Mouse (Mus musculus) spleen, adult 2 months (tissue): Measurements from ENCODE around the gene Rhobtb3. TPM values are rescaled to one million over a fixed set of nuclear protein-coding genes. Genes with fewer than 3 reads are reported as not detected.
"Not testable (repeated sequence)": the region's sequence is repeated elsewhere in the genome, so short reads cannot be mapped to it uniquely, and the experiment has no call there.

ENCODE experiments used
- DNase-seq, 2 experiments: peaks; one replicate each; pipeline versions ENCODE4 v3.0.0 to v3.0.0-alpha.2; 2012 to 2021; ENCODE audit warnings: low spot score in 2 of 2, low read depth in 1 of 2
- H3K27ac ChIP-seq: fragments of 200-500 bp; 2 replicates; pipeline ENCODE4 v1.5.1; 2012; ENCODE audit warnings: low read length, inconsistent platforms; ENCODE audit not compliant: insufficient read depth
- H3K27me3 ChIP-seq: fragments of 200-500 bp; 2 replicates; pipeline ENCODE4 v1.6.1; 2012; ENCODE audit warnings: mild to moderate bottlenecking, moderate library complexity, low read length, inconsistent platforms; ENCODE audit not compliant: control insufficient read depth, insufficient read depth
- H3K36me3 ChIP-seq: fragments of 200-500 bp; 2 replicates; pipeline ENCODE4 v1.6.1; 2012; ENCODE audit warnings: mild to moderate bottlenecking, low read length, inconsistent platforms; ENCODE audit not compliant: control insufficient read depth, insufficient read depth
- H3K4me1 ChIP-seq: fragments of 200-500 bp; 2 replicates; pipeline ENCODE4 v1.6.1; 2011; ENCODE audit warnings: inconsistent platforms; ENCODE audit not compliant: control insufficient read depth, insufficient read depth, insufficient read length
- H3K4me3 ChIP-seq: fragments of 200-500 bp; 2 replicates; pipeline ENCODE4 v1.5.1; 2011; ENCODE audit warnings: mild to moderate bottlenecking, inconsistent platforms; ENCODE audit not compliant: insufficient read depth, insufficient read length; ENCODE audit errors: extremely low read depth
- CTCF ChIP-seq: fragments of 200-500 bp; IDR thresholded peaks from 2 replicates; pipeline ENCODE4 v1.5.1; 2011; ENCODE audit warnings: mild to moderate bottlenecking, inconsistent platforms; ENCODE audit not compliant: insufficient read depth, insufficient read length, insufficient replicate concordance; ENCODE audit errors: extremely low read depth
- POLR2A ChIP-seq: fragments of 200-500 bp; IDR thresholded peaks from 2 replicates; pipeline ENCODE4 v1.6.1; 2011; ENCODE audit warnings: low read depth, low read length, inconsistent platforms
- WGBS: fragments of 180-500 bp; shearing (Covaris S2); methylation state at CpG from one replicate; pipeline ENCODE4 v1.1.7; 2018; 5-methylcytosine and 5-hydroxymethylcytosine counted together
- polyA plus RNA-seq: library from polyadenylated mRNA; depleted of rRNA; stranded (reverse); fragments of >200 nt; gene quantifications from 2 replicates; pipeline ENCODE4 v1.2.3, GENCODE M21; 2012

The Rhobtb3 gene
- polyA plus RNA-seq, 1 experiment = 1.2 TPM

DNA sequence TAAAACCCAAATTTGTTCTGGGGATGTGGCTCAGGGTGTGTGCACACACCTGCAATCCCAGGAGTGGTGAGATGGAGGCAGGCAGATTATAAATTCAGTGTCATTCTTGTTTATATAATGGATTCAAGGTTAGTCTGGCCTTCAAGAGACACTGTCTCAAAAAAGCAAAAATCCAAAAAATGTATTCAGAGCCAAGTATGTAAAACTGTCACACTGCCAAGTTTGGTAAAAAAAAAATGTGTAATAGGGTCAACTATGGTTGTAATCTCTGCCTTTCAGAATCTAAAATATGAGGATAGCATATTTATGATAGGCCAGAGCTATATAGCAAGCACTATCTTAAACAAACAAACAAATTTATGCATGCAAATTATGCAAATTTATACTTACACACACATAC lies 15.8 kb downstream of the Rhobtb3 start:
- no peak overlapping the region for H3K4me3 ChIP-seq
- H3K4me1 ChIP-seq = no peaks in the 10 kb centered on the region
- no peaks in the 10 kb centered on the region for H3K36me3 ChIP-seq
- DNase-seq = no peak
- no peak overlapping the region for H3K27ac ChIP-seq
- H3K27me3 ChIP-seq = no peaks in the 10 kb centered on the region
- TF ChIP-seq CTCF = no peak
- no peak for TF ChIP-seq POLR2A

DNA sequence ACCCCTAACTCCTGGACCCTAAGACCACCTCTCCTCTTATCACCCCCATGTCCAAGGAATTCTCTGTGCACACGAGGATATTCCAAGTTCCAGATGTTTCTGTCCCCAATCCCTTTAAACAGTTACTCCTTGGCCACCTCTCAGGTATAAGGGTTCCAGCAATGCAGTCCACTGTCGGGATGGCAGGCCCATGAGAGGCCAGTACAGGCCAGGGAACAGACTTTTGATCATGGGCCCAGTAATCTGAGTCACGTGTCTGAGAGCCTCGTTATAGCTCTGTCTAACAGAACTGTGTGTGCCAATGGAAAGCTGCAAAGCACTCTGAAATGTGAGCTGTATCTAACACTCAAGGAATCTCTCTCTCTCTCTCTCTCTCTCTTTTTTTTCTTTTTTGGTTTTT lies 29.6 kb downstream of the Rhobtb3 start:
- WGBS = 85% methylated on average over 4 of the region's 4 CpGs
- no peak for TF ChIP-seq POLR2A
- no peak for TF ChIP-seq CTCF
- no peaks in the 10 kb centered on the region for H3K27me3 ChIP-seq
- no peaks in the 10 kb centered on the region for H3K36me3 ChIP-seq
- no peak overlapping the region for H3K4me3 ChIP-seq
- no peaks in the 10 kb centered on the region for H3K4me1 ChIP-seq
- H3K27ac ChIP-seq = no peak overlapping the region
- no peak for DNase-seq

DNA sequence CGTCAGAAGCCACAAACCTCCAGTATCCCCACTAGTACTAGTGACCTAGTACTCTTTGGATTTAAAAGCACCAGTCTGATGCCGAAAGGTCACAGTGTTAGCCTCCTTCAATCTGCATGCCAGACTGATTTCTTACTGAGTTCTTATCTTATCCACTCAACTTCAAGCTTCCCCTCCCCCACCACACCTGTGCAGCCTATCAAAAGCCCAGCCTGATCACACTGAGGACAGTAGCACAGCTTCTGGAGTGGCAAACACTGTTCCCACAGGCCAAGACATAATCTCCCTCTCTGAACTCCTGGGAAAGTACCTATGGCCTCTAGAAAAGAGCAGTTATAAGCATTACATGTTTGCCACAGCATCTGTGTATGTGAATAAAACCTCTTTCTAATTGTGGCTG lies 35.5 kb downstream of the Rhobtb3 start:
- DNase-seq = no peak
- H3K27me3 ChIP-seq = no peaks in the 10 kb centered on the region
- no peaks in the 10 kb centered on the region for H3K4me1 ChIP-seq
- H3K36me3 ChIP-seq = no peaks in the 10 kb centered on the region
- 95% methylated on average over 2 of the region's 2 CpGs for WGBS
- no peak overlapping the region for H3K27ac ChIP-seq
- H3K4me3 ChIP-seq = no peak overlapping the region
- TF ChIP-seq POLR2A = no peak
- TF ChIP-seq CTCF = no peak

DNA sequence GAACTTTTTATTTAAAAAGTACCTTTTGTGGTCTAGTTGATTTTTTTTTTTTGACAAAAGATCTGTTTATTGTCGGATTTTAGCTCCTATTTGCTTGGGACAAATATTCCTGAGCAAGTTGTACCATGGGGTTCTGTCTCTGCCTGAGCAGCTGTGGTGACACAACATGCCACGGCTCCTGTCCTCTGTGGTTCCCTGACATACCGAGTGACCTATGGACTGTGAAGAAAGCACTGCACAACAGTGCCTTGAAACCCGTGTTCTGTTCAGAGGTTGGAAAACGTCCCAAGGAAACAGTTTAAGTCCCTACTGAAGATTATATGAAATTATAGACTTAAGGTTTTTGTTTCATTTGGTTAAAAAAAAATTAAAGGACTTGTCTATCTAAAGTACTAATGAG lies 36.6 kb downstream of the Rhobtb3 start:
- WGBS = 85% methylated on average over 5 of the region's 5 CpGs
- Histone ChIP-seq H3K4me3 (no peak overlapping the region), H3K27ac (no peak overlapping the region), H3K36me3 (no peaks in the 10 kb centered on the region), H3K4me1 (no peaks in the 10 kb centered on the region), H3K27me3 (no peaks in the 10 kb centered on the region)
- no peak for TF ChIP-seq CTCF
- TF ChIP-seq POLR2A = no peak
- no peak for DNase-seq

DNA sequence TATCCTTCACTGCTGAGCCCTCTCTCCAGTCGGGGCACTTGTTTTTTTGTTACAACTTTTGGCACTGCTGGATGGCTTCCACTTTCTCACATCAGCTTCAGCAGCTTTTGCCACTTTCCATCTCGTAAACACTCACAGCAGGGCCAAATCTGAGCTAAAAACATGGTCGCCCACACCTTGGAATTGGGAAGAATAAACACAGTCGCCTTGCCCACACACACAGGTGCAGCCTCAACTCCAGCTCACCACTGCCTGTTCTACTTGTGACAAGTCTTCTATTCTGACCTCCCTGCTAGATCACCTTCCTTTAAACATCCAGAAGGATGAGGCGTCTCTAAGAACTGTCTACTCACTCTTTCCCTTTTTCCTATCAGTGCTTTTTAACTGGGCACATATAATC lies 39.1 kb downstream of the Rhobtb3 start:
- Histone ChIP-seq H3K36me3 (no peaks in the 10 kb centered on the region), H3K4me3 (no peak overlapping the region), H3K27ac (no peak overlapping the region), H3K4me1 (no peaks in the 10 kb centered on the region), H3K27me3 (no peaks in the 10 kb centered on the region)
- TF ChIP-seq CTCF (no peak), POLR2A (no peak)
- no peak for DNase-seq
- 88% methylated on average over 5 of the region's 5 CpGs for WGBS

DNA sequence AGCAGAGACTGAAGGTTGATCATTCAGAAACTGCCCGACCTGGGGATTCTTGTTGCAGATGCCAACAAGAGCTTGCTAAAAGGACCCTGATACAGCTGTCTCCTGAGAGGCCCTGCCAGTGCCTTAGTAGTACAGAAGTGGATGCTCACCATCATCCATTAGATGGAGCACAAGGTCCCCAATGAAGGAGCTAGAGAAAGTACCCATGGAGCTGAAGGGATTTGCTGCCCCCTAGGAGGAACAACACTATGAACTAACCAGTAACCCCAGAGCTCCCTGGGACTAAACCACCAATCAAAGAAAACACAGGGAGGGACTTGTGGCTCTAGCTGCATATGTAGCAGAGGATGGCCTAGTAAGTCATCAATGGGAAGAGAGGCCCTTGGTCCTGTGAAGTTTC lies 42.8 kb downstream of the Rhobtb3 start:
- 93% methylated on average over 1 of the region's 1 CpGs for WGBS
- H3K27me3 ChIP-seq, DNase-seq, H3K27ac ChIP-seq, H3K4me3 ChIP-seq, H3K4me1 ChIP-seq, H3K36me3 ChIP-seq: not testable (repeated sequence)

DNA sequence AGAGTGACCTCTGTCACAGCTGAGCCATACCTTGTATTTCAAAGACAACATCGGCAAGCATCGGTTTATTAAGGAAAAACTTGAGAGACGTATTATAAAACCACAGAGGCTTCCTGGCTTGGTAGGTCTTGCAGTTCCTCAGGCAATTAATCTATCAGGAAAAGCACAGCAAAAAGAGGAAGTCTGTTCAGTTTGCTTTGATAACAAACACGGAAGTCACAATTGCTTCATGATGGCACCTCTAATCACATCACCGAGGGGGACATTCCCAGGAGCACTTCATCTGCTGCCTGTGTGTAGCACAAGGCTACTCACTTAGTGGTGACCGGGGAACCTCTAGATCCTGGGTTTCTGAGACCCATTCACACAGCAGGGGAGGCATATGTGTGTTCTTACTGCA lies 50.8 kb downstream of the Rhobtb3 start:
- Histone ChIP-seq H3K36me3 (no peaks in the 10 kb centered on the region), H3K4me3 (no peak overlapping the region), H3K4me1 (no peaks in the 10 kb centered on the region; the same call in 1 of the 2 replicates), H3K27me3 (no peaks in the 10 kb centered on the region), H3K27ac (no peak overlapping the region)
- 13% methylated on average over 6 of the region's 6 CpGs for WGBS
- no peak for DNase-seq
- TF ChIP-seq POLR2A (no peak), CTCF (no peak)

DNA sequence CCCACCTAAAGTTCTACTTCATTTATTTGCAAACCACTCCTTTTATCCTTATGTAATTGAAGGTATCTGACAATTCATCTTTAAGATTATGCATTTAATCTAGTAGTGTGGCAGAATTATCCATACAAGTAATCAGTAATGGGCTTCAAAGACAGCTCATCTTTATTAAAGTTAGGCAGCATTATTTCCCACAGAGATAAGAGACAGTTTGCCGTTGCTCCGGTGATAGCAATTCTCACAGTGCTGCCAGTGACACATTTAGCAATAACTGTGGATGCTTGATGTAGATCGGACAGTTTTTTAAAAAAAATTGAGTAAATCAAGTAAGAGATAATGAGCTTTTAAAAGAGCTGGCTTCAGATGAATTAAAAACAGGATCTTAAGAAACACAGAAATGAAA lies 51.4 kb downstream of the Rhobtb3 start:
- 74% methylated on average over 3 of the region's 3 CpGs for WGBS
- Histone ChIP-seq H3K36me3 (no peaks in the 10 kb centered on the region), H3K4me3 (no peak overlapping the region), H3K27me3 (no peaks in the 10 kb centered on the region), H3K4me1 (no peaks in the 10 kb centered on the region; the same call in 1 of the 2 replicates), H3K27ac (no peak overlapping the region)
- TF ChIP-seq POLR2A (no peak), CTCF (no peak)
- no peak for DNase-seq
